Mouse (Mus musculus) small intestine, adult 2 months (tissue): ENCODE results near the gene Med20. TPM values are rescaled to one million over a fixed set of nuclear protein-coding genes. Genes with fewer than 3 reads are reported as not detected.

ENCODE experiments used
- H3K27ac ChIP-seq: fragments of 200-500 bp; 2 replicates; pipeline ENCODE4 v1.5.1; 2012; ENCODE audit warnings: low read depth, low read length, control low read depth, inconsistent platforms; ENCODE audit not compliant: insufficient read depth
- H3K27me3 ChIP-seq: fragments of 200-500 bp; 2 replicates; pipeline ENCODE4 v1.6.1; 2012; ENCODE audit warnings: mild to moderate bottlenecking, moderate library complexity, low read length, inconsistent platforms; ENCODE audit not compliant: control insufficient read depth, insufficient read depth
- H3K36me3 ChIP-seq: fragments of 200-500 bp; 2 replicates; pipeline ENCODE4 v1.6.1; 2012; ENCODE audit warnings: mild to moderate bottlenecking, low read length, control low read depth, inconsistent platforms; ENCODE audit not compliant: control insufficient read depth, insufficient read depth
- H3K4me1 ChIP-seq: fragments of 200-500 bp; 2 replicates; pipeline ENCODE4 v1.6.1; 2012; ENCODE audit warnings: low read length, inconsistent platforms, mixed read lengths; ENCODE audit not compliant: control insufficient read depth, insufficient read depth, insufficient read length
- H3K4me3 ChIP-seq: fragments of 200-500 bp; 2 replicates; pipeline ENCODE4 v1.5.1; 2012; ENCODE audit warnings: low read depth, mild to moderate bottlenecking, control low read depth, inconsistent platforms, low read length, moderate library complexity
- CTCF ChIP-seq: fragments of 200-500 bp; IDR thresholded peaks from 2 replicates; pipeline ENCODE4 v1.5.1; 2012; ENCODE audit warnings: low read depth, mild to moderate bottlenecking, control low read depth, inconsistent platforms, low read length, moderate library complexity, mixed read lengths; ENCODE audit not compliant: insufficient replicate concordance, insufficient read length; ENCODE audit errors: extremely low read depth
- POLR2A ChIP-seq: fragments of 200-500 bp; IDR thresholded peaks from 2 replicates; pipeline ENCODE4 v1.6.1; 2012; ENCODE audit warnings: low read depth, mild to moderate bottlenecking, control low read depth, inconsistent platforms, low read length, moderate library complexity
- WGBS: fragments of 180-500 bp; shearing (Covaris S2); methylation state at CpG from one replicate; pipeline ENCODE4 v1.1.7; 2018; 5-methylcytosine and 5-hydroxymethylcytosine counted together
- polyA plus RNA-seq: library from polyadenylated mRNA; depleted of rRNA; stranded (reverse); fragments of >200 nt; gene quantifications from 2 replicates; pipeline ENCODE4 v1.2.3, GENCODE M21; 2012

Med20 gene
- polyA plus RNA-seq, 1 experiment, result 11.3 TPM

DNA sequence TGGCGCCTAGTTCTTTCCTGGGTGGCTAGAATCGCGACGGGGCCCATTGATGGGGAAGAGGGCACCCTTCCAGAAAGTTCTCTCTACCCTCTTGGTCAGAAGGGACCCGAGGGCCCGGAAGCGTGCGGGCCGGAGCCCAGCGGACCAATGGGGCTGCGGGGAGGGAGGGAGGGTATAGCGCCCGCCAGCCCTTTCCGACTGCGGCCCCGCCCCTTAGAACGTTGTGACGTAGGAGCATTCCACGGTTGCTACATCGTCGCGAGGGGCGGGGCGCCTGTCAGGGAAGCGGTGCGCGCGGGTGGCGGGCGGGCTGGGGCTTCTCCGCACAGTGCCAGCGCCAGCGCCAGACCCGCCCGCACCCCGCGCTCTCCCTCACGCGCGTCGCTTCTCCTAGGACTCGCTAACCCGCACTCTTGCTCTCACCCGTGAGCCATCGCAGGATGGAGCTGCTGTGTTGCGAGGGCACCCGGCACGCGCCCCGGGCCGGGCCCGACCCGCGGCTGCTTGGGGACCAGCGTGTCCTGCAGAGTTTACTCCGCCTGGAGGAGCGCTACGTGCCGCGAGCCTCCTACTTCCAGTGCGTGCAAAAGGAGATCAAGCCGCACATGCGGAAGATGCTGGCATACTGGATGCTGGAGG, 18.0 kb upstream of the Med20 start:
- Histone ChIP-seq H3K27me3 (no peaks in the 10 kb centered on the region), H3K4me3 (peak overlapping the region; percentile 79), H3K36me3 (no peaks in the 10 kb centered on the region), H3K27ac (peak overlapping the region; percentile 24; the same call in 1 of the 2 replicates), H3K4me1 (peaks cover 6% of the 10 kb centered on the region)
- no peak for TF ChIP-seq CTCF
- TF ChIP-seq POLR2A, result peak; percentile 54; the same call in 1 of the 2 replicates
- under 1% methylated on average over 61 of the region's 63 CpGs for WGBS

GRCm38 (mm10) chr17:47593854-47594182, 17.6 kb upstream of the Med20 start:
- no peak for TF ChIP-seq CTCF
- no peak for TF ChIP-seq POLR2A
- no peaks in the 10 kb centered on the region for H3K36me3 ChIP-seq
- H3K27me3 ChIP-seq, result no peaks in the 10 kb centered on the region
- H3K4me1 ChIP-seq, result peaks cover 6% of the 10 kb centered on the region
- H3K4me3 ChIP-seq, result peak overlapping the region; percentile 79
- peak overlapping the region; percentile 24 for H3K27ac ChIP-seq
- WGBS, result 1% methylated on average over 13 of the region's 13 CpGs

DNA sequence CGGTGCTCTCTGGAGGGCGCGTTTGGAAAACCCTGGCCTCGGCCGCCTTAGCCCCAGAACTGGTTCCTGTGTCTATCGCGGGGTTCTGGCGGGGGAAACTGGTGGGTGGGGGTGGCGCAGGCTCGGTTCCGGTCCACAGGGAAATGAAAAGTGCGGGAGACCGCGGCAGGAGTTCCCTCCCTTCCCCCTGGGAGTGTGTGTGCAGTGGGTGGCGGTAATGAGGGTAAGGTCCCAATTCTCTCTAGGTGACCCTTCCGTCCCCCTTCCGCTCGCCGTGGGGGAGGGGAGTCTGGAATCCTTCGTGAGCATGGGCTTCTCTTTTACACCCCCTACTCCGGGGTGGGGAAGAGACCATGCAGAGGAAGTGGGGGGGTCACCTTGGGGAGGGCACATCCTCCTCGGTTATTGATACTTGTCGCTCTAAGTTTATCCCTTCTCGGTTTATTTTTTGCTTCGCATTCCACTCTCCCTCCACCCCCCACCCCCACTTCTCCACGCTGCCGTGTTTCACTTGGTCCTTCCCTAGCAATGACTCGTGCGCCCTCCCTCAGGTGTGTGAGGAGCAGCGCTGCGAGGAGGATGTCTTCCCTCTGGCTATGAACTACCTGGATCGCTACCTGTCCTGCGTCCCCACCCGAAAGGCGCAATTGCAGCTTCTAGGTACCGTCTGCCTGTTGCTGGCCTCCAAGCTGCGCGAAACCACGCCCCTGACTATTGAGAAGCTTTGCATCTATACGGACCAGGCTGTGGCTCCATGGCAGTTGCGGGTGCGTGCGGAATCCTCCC, 17.0 kb upstream of the Med20 start:
- peak overlapping the region; percentile 24 for H3K27ac ChIP-seq
- no peak for TF ChIP-seq POLR2A
- TF ChIP-seq CTCF, result no peak
- H3K4me3 ChIP-seq, result peak overlapping the region; percentile 79
- H3K4me1 ChIP-seq, result peaks cover 6% of the 10 kb centered on the region
- H3K27me3 ChIP-seq, result no peaks in the 10 kb centered on the region
- WGBS, result under 1% methylated on average over 43 of the region's 43 CpGs
- no peaks in the 10 kb centered on the region; the same call in 1 of the 2 replicates for H3K36me3 ChIP-seq

DNA sequence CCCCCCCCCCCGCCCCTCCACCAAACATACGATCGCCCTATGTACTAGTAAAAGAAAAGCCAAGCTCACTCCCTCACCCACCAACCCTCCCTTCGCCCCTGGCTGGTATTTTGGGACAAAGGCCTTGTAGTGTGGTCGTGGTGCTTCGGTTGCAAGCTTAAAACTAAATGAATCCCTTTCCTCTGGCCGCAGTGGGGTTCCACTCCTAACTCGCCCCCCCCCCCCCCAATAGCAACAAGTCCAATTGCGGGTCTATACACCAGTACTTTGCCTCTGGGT, 16.5 kb upstream of the Med20 start:
- Histone ChIP-seq H3K4me3 (peak overlapping the region; percentile 79), H3K27ac (peak overlapping the region; percentile 13; the same call in 1 of the 2 replicates), H3K4me1 (peaks cover 6% of the 10 kb centered on the region), H3K27me3 (no peaks in the 10 kb centered on the region), H3K36me3 (peaks cover 2% of the 10 kb centered on the region; the same call in 1 of the 2 replicates)
- 5% methylated on average over 8 of the region's 9 CpGs for WGBS
- TF ChIP-seq POLR2A, result no peak
- TF ChIP-seq CTCF, result no peak

GRCm38 (mm10) chr17:47595248-47596161, 15.9 kb upstream of the Med20 start:
- Histone ChIP-seq H3K27me3 (no peaks in the 10 kb centered on the region), H3K4me1 (peaks cover 6% of the 10 kb centered on the region), H3K4me3 (peak overlapping the region; percentile 79), H3K27ac (peak overlapping the region; percentile 32), H3K36me3 (peaks cover 2% of the 10 kb centered on the region; the same call in 1 of the 2 replicates)
- TF ChIP-seq POLR2A, result no peak
- TF ChIP-seq CTCF, result no peak
- 22% methylated on average over 21 of the region's 21 CpGs for WGBS

GRCm38 (mm10) chr17:47596162-47596838, 15.1 kb upstream of the Med20 start:
- WGBS, result 73% methylated on average over 6 of the region's 6 CpGs
- no peaks in the 10 kb centered on the region for H3K27me3 ChIP-seq
- H3K36me3 ChIP-seq, result peaks cover 8% of the 10 kb centered on the region
- peaks cover 8% of the 10 kb centered on the region for H3K4me1 ChIP-seq
- TF ChIP-seq CTCF (no peak), POLR2A (no peak)
- H3K27ac ChIP-seq, result peak overlapping the region; percentile 32; the same call in 1 of the 2 replicates
- H3K4me3 ChIP-seq, result no peak overlapping the region

GRCm38 (mm10) chr17:47596839-47597164, 14.6 kb upstream of the Med20 start:
- Histone ChIP-seq H3K36me3 (peaks cover 12% of the 10 kb centered on the region), H3K27ac (no peak overlapping the region), H3K27me3 (no peaks in the 10 kb centered on the region), H3K4me3 (no peak overlapping the region), H3K4me1 (peaks cover 10% of the 10 kb centered on the region)
- no peak for TF ChIP-seq POLR2A
- no peak for TF ChIP-seq CTCF
- WGBS, result 78% methylated on average over 5 of the region's 5 CpGs
